Mouse (Mus musculus) stomach, postnatal 0 days (tissue): ENCODE data around the gene Ccdc84. TPM values are rescaled to one million over a fixed set of nuclear protein-coding genes. Genes with fewer than 3 reads are reported as not detected.
"Not testable (repeated sequence)": the region's sequence is repeated elsewhere in the genome, so short reads cannot be mapped to it uniquely, and the experiment has no call there.

Experiments used
- ATAC-seq: fragments of 200-750 bp; cut with Nextera tagmentation; 2 replicates; pipeline ENCODE4 v1.8.0; 2017; ENCODE audit not compliant: low FRiP score, low TSS enrichment
- DNase-seq: peaks from one replicate; pipeline ENCODE4 v3.0.0-alpha.2; 2016; ENCODE audit warnings: low spot score
- H3K27ac ChIP-seq: fragments of 300-500 bp; sonication (generic); replicated peaks from 2 replicates; pipeline ENCODE4 v1.5.1; 2014; ENCODE audit warnings: mild to moderate bottlenecking, control low read depth
- H3K27me3 ChIP-seq: fragments of 300-500 bp; sonication (generic); 2 replicates; pipeline ENCODE4 v1.6.1; 2014; ENCODE audit warnings: low read length; ENCODE audit not compliant: control insufficient read depth, insufficient read depth
- H3K36me3 ChIP-seq: fragments of 300-500 bp; sonication (generic); 2 replicates; pipeline ENCODE4 v1.6.1; 2014; ENCODE audit warnings: low read length, mixed read lengths; ENCODE audit not compliant: control insufficient read depth, insufficient read depth
- H3K4me1 ChIP-seq: fragments of 300-500 bp; sonication (generic); replicated peaks from 2 replicates; pipeline ENCODE4 v1.6.1; 2014; ENCODE audit warnings: antibody characterized with exemption; ENCODE audit not compliant: control insufficient read depth, insufficient read depth
- H3K4me2 ChIP-seq: fragments of 300-500 bp; sonication (generic); replicated peaks from 2 replicates; pipeline ENCODE4 v1.6.1; 2014; ENCODE audit warnings: low read depth, mild to moderate bottlenecking, control low read depth, moderate library complexity
- H3K4me3 ChIP-seq: fragments of 300-500 bp; sonication (generic); 2 replicates; pipeline ENCODE4 v1.5.1; 2014; ENCODE audit warnings: low read depth, low read length, control low read depth
- H3K9ac ChIP-seq: fragments of 300-500 bp; sonication (generic); 2 replicates; pipeline ENCODE4 v1.6.1; 2014; ENCODE audit warnings: mild to moderate bottlenecking, low read length, control low read depth, mixed read lengths
- H3K9me3 ChIP-seq: fragments of 300-500 bp; sonication (generic); 2 replicates; pipeline ENCODE4 v1.6.1; 2016; ENCODE audit warnings: low read length; ENCODE audit not compliant: control insufficient read depth
- CTCF ChIP-seq: IDR thresholded peaks from 2 replicates; pipeline ENCODE4 v1.5.1; 2016; ENCODE audit warnings: antibody characterized with exemption, low read depth, mild to moderate bottlenecking, moderate library complexity
- EP300 ChIP-seq: optimal IDR thresholded peaks from 2 replicates; pipeline ENCODE3; 2016; ENCODE audit warnings: antibody characterized with exemption
- WGBS: fragments of 180-500 bp; shearing (Covaris S2); extraction: QIAGEN DNeasy Blood & Tissue Kit; methylation state at CpG from one replicate; pipeline ENCODE4 v1.1.7; 2014; 5-methylcytosine and 5-hydroxymethylcytosine counted together
- polyA plus RNA-seq: library from polyadenylated mRNA; unstranded; fragments of >200 nt; fragmentation: Nextera tagmentation; extraction: Ambion mirVana; gene quantifications from 2 replicates; pipeline ENCODE4 v1.2.1, GENCODE M21; 2015

Gene Ccdc84
- polyA plus RNA-seq, 1 experiment from 2014 or later, result 16.4 TPM

DNA sequence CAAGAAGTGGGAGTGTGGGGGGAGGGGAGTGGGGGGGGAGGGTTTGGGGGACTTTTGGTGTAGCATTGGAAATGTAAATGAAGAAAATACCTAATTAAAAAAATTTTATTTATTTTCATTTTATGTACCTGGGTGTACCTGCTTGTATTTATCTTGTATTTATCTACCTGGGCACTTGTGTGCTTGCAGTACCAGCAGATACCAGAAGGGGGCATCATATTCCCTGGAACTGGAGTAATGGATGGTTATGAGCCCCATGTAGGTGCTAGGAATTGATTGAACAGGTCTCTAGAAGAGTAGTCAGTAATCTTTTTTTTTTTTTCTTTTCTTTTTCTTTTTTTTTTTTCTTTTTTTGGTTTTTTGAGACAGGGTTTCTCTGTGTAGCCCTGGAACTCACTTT is 32.0 kb upstream of the Ccdc84 start:
- Histone ChIP-seq H3K9me3 (no peaks in the 10 kb centered on the region), H3K4me1 (no peaks in the 10 kb centered on the region), H3K4me3 (no peak overlapping the region), H3K4me2 (no peak overlapping the region), H3K27ac (no peak overlapping the region), H3K9ac (no peak overlapping the region), H3K27me3 (no peaks in the 10 kb centered on the region), H3K36me3 (no peaks in the 10 kb centered on the region)
- ATAC-seq (no peak), DNase-seq (no peak)
- TF ChIP-seq CTCF (peak; percentile 56), EP300 (no peak)

DNA sequence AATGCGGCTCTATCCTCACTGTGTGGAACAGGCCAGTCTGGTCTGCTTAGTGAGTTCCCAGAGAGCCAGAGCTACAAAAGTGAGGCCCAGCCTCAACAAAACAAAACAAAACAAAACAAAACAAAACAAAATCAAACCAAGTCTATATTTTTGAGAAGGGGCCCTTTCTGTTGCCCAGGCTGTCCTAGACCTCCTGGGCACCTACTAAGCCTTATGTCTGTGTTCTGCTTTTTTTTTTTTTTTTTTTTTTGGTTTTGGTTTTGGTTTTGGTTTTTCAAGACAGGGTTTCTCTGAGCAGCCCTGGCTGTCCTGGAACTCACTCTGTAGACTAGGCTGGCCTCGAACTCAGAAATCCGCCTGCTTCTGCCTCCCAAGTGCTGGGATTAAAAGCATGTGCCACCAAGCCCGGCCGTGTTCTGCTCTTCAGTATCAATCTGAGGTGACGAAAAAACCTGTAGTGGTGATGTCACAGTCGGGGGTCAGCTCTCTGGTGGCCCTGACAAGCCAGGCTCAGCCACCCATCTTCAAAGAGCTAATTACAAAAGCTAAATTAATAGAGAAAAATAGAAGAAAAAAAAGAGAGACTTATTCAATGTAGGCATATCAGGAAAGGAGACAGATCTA is 26.1 kb upstream of the Ccdc84 start:
- H3K4me2 ChIP-seq, H3K9me3 ChIP-seq, H3K36me3 ChIP-seq, H3K4me1 ChIP-seq, DNase-seq, H3K27me3 ChIP-seq, ATAC-seq, H3K9ac ChIP-seq, H3K27ac ChIP-seq, H3K4me3 ChIP-seq: not testable (repeated sequence)
- WGBS, result 79% methylated on average over 7 of the region's 7 CpGs

DNA sequence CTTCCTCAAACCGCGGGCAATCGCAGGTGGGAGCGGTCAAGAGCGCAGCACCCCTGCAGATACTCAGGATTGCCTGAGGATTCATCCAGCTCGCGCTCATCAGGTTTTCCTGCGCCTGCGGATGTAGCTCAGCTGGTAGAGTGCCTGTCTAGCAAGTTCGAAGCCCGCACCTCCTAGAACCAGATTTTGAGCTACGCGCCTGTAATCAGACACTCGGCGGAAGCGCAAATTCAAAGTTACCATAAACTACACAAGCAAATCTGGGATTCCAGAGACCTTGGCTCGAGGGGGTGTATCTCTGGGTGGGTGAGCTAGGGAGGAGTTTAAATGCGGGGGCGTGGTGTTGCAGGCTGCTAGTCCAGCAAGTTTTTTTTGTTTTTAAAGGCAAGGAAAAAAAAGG is 22.6 kb upstream of the Ccdc84 start, which contains the start of gene Foxr1:
Gene Foxr1, minus strand, starts transcription at position 176 of the 400 bp plus-strand sequence.
- no peaks in the 10 kb centered on the region for H3K36me3 ChIP-seq
- WGBS, result 69% methylated on average over 19 of the region's 19 CpGs

GRCm38 (mm10) chr9:44435747-44436146 is 17.4 kb upstream of the Ccdc84 start:
- no peak for ATAC-seq

More for the DNA sequence above, 22.6 kb upstream of the Ccdc84 start, which contains the start of gene Foxr1:
- Histone ChIP-seq H3K4me2 (no peak within 1 kb of the TSS), H3K27me3 (no peaks in the 10 kb centered on the region), H3K4me1 (no peaks in the 10 kb centered on the region), H3K4me3 (no peak within 1 kb of the TSS), H3K9me3 (no peaks in the 10 kb centered on the region), H3K27ac (no peak within 1 kb of the TSS), H3K9ac (no peak within 1 kb of the TSS)
- DNase-seq, result no peak
- TF ChIP-seq CTCF, result no peak
- no peak for TF ChIP-seq EP300
- ATAC-seq, result no peak

GRCm38 (mm10) chr9:44432577-44433185 is 14.3 kb upstream of the Ccdc84 start:
- H3K27me3 ChIP-seq, result no peaks in the 10 kb centered on the region
- DNase-seq (no peak), ATAC-seq (no peak)
- H3K4me3 ChIP-seq, result no peak overlapping the region
- no peaks in the 10 kb centered on the region for H3K36me3 ChIP-seq
- no peak overlapping the region for H3K9ac ChIP-seq
- TF ChIP-seq EP300 (no peak), CTCF (no peak)
- H3K4me1 ChIP-seq, result no peaks in the 10 kb centered on the region
- H3K4me2 ChIP-seq, result no peak overlapping the region
- no peaks in the 10 kb centered on the region for H3K9me3 ChIP-seq
- H3K27ac ChIP-seq, result no peak overlapping the region
- WGBS, result 44% methylated on average over 5 of the region's 5 CpGs

More at GRCm38 (mm10) chr9:44435747-44436146, 17.4 kb upstream of the Ccdc84 start:
- 74% methylated on average over 6 of the region's 6 CpGs for WGBS
- H3K27ac ChIP-seq, result no peak overlapping the region
- no peaks in the 10 kb centered on the region for H3K9me3 ChIP-seq
- H3K4me3 ChIP-seq, result no peak overlapping the region
- H3K4me2 ChIP-seq, result no peak overlapping the region
- H3K36me3 ChIP-seq, result no peaks in the 10 kb centered on the region
- no peak for DNase-seq
- H3K27me3 ChIP-seq, result no peaks in the 10 kb centered on the region
- H3K4me1 ChIP-seq, result no peaks in the 10 kb centered on the region
- TF ChIP-seq CTCF (no peak), EP300 (no peak)
- no peak overlapping the region for H3K9ac ChIP-seq

- Histone ChIP-seq H3K9me3 (no peaks in the 10 kb centered on the region), H3K9ac (no peak overlapping the region), H3K4me1 (no peaks in the 10 kb centered on the region), H3K27me3 (no peaks in the 10 kb centered on the region), H3K27ac (no peak overlapping the region), H3K4me3 (no peak overlapping the region), H3K4me2 (no peak overlapping the region), H3K36me3 (no peaks in the 10 kb centered on the region)
- no peak for DNase-seq
- TF ChIP-seq CTCF (no peak), EP300 (no peak)
- ATAC-seq, result no peak
- 78% methylated on average over 4 of the region's 4 CpGs for WGBS
Observed at GRCm38 (mm10) chr9:44423576-44423975, 5.2 kb upstream of the Ccdc84 start.
